Mouse (Mus musculus) intestine, embryonic 14.5 days (tissue): ENCODE data around the gene Dis3l. TPM values are rescaled to one million over a fixed set of nuclear protein-coding genes. Genes with fewer than 3 reads are reported as not detected.

Experiments used
- ATAC-seq: fragments of 200-750 bp; cut with Nextera tagmentation; replicated peaks from 2 replicates; pipeline ENCODE4 v1.8.0; 2017; ENCODE audit warnings: low read depth, moderate number of reproducible peaks, moderate TSS enrichment, moderate library complexity; ENCODE audit not compliant: low FRiP score, low TSS enrichment
- DNase-seq: peaks from one replicate; pipeline ENCODE4 v3.0.0-alpha.2; 2018; ENCODE audit warnings: low spot score
- H3K27ac ChIP-seq: fragments of 300-500 bp; sonication (generic); 2 replicates; pipeline ENCODE4 v1.5.1; 2014; ENCODE audit warnings: low read depth, mild to moderate bottlenecking, control low read depth
- H3K27me3 ChIP-seq: fragments of 300-500 bp; sonication (generic); replicated peaks from 2 replicates; pipeline ENCODE4 v1.6.1; 2014; ENCODE audit warnings: low read length, control low read depth; ENCODE audit not compliant: control insufficient read depth, insufficient read depth
- H3K36me3 ChIP-seq: fragments of 300-500 bp; sonication (generic); 2 replicates; pipeline ENCODE4 v1.6.1; 2014; ENCODE audit warnings: low read length, control low read depth; ENCODE audit not compliant: control insufficient read depth, insufficient read depth
- H3K4me1 ChIP-seq: fragments of 300-500 bp; sonication (generic); replicated peaks from 2 replicates; pipeline ENCODE4 v1.6.1; 2014; ENCODE audit warnings: low read length, control low read depth, mixed read lengths; ENCODE audit not compliant: control insufficient read depth, insufficient read depth
- H3K4me2 ChIP-seq: fragments of 300-500 bp; sonication (generic); 2 replicates; pipeline ENCODE4 v1.6.1; 2014; ENCODE audit warnings: low read length
- H3K4me3 ChIP-seq: fragments of 300-500 bp; sonication (generic); 2 replicates; pipeline ENCODE4 v1.5.1; 2014; ENCODE audit warnings: low read depth, low read length, control low read depth, mixed read lengths
- H3K9ac ChIP-seq: fragments of 300-500 bp; sonication (generic); 2 replicates; pipeline ENCODE4 v1.6.1; 2014; ENCODE audit warnings: mild to moderate bottlenecking, low read length
- H3K9me3 ChIP-seq: fragments of 300-500 bp; sonication (generic); 2 replicates; pipeline ENCODE4 v1.6.1; 2016; ENCODE audit warnings: low read length, control low read depth; ENCODE audit not compliant: control insufficient read depth
- WGBS: fragments of 180-500 bp; shearing (Covaris S2); extraction: QIAGEN DNeasy Blood & Tissue Kit; methylation state at CpG from one replicate; pipeline ENCODE4 v1.1.7; 2014; 5-methylcytosine and 5-hydroxymethylcytosine counted together
- polyA plus RNA-seq: library from polyadenylated mRNA; unstranded; fragments of >200 nt; fragmentation: Nextera tagmentation; extraction: Ambion mirVana; gene quantifications from 2 replicates; pipeline ENCODE4 v1.2.1, GENCODE M21; 2014

The Dis3l gene
- polyA plus RNA-seq, 1 experiment from 2014 or later = 21.8 TPM

DNA sequence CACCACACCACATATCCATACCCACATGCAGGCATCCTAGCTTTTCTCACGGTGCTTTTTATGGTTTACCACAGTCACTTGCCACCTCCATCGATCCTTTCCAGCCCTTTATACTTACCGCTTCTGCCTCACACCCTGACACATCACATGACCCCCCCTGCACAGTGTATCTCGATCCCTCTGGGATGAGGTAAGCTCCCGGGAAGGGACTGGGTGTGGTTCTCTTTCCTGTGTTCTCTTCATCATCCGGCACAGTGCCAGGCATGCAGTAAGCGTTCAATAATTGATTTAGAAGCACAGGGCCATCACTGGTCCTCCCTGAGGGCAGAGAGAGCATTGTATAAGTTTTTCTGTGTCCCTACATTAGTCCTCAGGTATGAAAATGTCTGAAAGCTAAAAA is 28.8 kb upstream of the Dis3l start:
- no peak overlapping the region for H3K9ac ChIP-seq
- no peak overlapping the region for H3K4me3 ChIP-seq
- no peaks in the 10 kb centered on the region for H3K27me3 ChIP-seq
- no peaks in the 10 kb centered on the region for H3K36me3 ChIP-seq
- no peak overlapping the region for H3K27ac ChIP-seq
- WGBS = 56% methylated on average over 7 of the region's 7 CpGs
- H3K4me2 ChIP-seq = no peak overlapping the region
- H3K9me3 ChIP-seq = no peaks in the 10 kb centered on the region
- no peaks in the 10 kb centered on the region for H3K4me1 ChIP-seq
- DNase-seq (no peak), ATAC-seq (no peak)

- ATAC-seq (no peak), DNase-seq (no peak)
These were observed 20.3 kb upstream of the Dis3l start for GRCm38 (mm10) chr9:64361231-64361950.

DNA sequence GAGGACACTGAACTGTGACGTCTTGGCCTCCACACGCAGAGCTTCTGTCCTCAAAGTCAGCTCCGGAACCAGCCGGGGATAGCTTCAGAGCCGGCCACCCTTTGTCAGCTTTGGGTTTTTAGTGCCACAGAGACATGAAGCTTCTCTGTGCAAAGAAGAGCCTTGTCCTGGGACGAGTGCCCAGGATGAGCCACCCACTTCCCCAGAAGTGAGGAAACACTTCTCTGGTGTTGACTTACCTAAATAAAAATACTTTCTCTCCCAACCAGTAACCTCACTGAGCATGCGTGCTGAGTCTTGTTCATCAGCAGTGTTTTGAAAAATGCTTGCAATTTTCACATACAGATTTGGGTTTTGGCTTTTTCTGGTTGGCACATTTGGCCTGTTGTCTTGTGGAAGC is 14.5 kb upstream of the Dis3l start:
- H3K27me3 ChIP-seq = no peaks in the 10 kb centered on the region
- H3K4me2 ChIP-seq = no peak overlapping the region
- H3K4me3 ChIP-seq = no peak overlapping the region
- no peak overlapping the region for H3K27ac ChIP-seq
- no peaks in the 10 kb centered on the region for H3K36me3 ChIP-seq
- WGBS = 86% methylated on average over 7 of the region's 7 CpGs
- no peak for ATAC-seq
- H3K9me3 ChIP-seq = no peaks in the 10 kb centered on the region
- no peak for DNase-seq
- no peak overlapping the region for H3K9ac ChIP-seq
- H3K4me1 ChIP-seq = no peaks in the 10 kb centered on the region

More at GRCm38 (mm10) chr9:64361231-64361950, 20.3 kb upstream of the Dis3l start:
- no peaks in the 10 kb centered on the region for H3K27me3 ChIP-seq
- H3K9me3 ChIP-seq = no peaks in the 10 kb centered on the region
- H3K4me2 ChIP-seq = no peak overlapping the region
- H3K27ac ChIP-seq = no peak overlapping the region
- WGBS = 86% methylated on average over 9 of the region's 9 CpGs
- H3K9ac ChIP-seq = no peak overlapping the region
- H3K4me1 ChIP-seq = no peaks in the 10 kb centered on the region
- H3K36me3 ChIP-seq = no peaks in the 10 kb centered on the region
- no peak overlapping the region for H3K4me3 ChIP-seq

GRCm38 (mm10) chr9:64351191-64351590 is 10.1 kb upstream of the Dis3l start:
- Histone ChIP-seq H3K4me1 (no peaks in the 10 kb centered on the region), H3K4me2 (no peak overlapping the region), H3K27ac (no peak overlapping the region), H3K27me3 (no peaks in the 10 kb centered on the region), H3K4me3 (no peak overlapping the region), H3K36me3 (no peaks in the 10 kb centered on the region), H3K9ac (no peak overlapping the region), H3K9me3 (no peaks in the 10 kb centered on the region)
- DNase-seq (no peak), ATAC-seq (no peak)
- WGBS = 43% methylated on average over 3 of the region's 3 CpGs

- ATAC-seq (no peak), DNase-seq (no peak)
- Histone ChIP-seq H3K36me3 (no peaks in the 10 kb centered on the region), H3K9ac (no peak overlapping the region), H3K4me3 (no peak overlapping the region), H3K4me1 (no peaks in the 10 kb centered on the region), H3K9me3 (no peaks in the 10 kb centered on the region), H3K4me2 (no peak overlapping the region), H3K27me3 (no peaks in the 10 kb centered on the region), H3K27ac (no peak overlapping the region)
- WGBS = 39% methylated on average over 5 of the region's 5 CpGs
These were observed 8.4 kb upstream of the Dis3l start for GRCm38 (mm10) chr9:64349490-64349889.

DNA sequence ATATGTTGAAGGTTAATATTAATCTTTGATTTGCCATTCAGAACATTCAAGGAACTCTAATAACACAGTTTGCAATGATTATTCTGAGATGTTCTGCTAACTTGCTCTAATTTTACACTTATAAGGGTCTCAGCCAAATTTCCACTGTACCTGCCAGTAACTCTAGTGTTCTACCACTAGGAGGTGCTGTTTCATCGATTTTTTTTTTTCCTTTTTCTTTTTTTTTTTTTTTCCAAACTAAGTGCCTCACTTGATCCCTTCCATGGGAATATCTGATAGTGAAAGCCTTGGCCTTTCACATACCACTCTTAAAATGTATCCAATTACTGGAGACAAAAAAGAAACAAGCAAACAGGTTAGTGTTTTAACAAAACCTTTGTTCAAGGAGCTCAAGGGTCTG is 6.3 kb upstream of the Dis3l start:
- Histone ChIP-seq H3K4me1 (no peaks in the 10 kb centered on the region), H3K9ac (no peak overlapping the region), H3K9me3 (no peaks in the 10 kb centered on the region), H3K36me3 (no peaks in the 10 kb centered on the region), H3K4me2 (no peak overlapping the region), H3K27ac (no peak overlapping the region), H3K27me3 (no peaks in the 10 kb centered on the region), H3K4me3 (no peak overlapping the region)
- no peak for DNase-seq
- no peak for ATAC-seq
- WGBS = 0% methylated on average over 1 of the region's 1 CpGs

- 58% methylated on average over 5 of the region's 5 CpGs for WGBS
- Histone ChIP-seq H3K4me3 (no peak overlapping the region), H3K4me1 (no peaks in the 10 kb centered on the region; the same call in 1 of the 2 replicates), H3K27ac (no peak overlapping the region), H3K27me3 (no peaks in the 10 kb centered on the region), H3K36me3 (no peaks in the 10 kb centered on the region), H3K4me2 (no peak overlapping the region), H3K9ac (no peak overlapping the region), H3K9me3 (no peaks in the 10 kb centered on the region)
- ATAC-seq = no peak
- no peak for DNase-seq
These were observed 4.8 kb upstream of the Dis3l start for GRCm38 (mm10) chr9:64345931-64346330.

DNA sequence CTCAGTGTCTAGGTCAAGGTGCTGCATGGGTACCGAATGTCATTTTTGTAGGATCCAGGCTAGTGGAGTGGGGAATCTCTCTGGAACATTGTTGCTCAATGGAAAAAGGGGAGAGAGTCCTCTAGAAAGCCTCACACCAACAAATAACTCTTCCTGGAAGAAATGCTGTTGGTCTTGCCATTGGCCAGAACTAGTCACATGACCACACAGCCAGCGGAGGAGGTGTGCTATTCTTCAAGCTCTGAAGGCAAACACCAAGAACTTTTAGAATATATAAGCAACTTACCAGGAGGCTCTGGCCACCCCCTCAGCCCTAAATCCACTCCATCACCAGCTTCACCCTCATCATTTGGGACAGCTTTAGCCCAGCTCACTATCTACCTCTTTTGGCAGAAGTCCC is 2.6 kb upstream of the Dis3l start:
- H3K9me3 ChIP-seq = no peaks in the 10 kb centered on the region
- H3K4me3 ChIP-seq = no peak overlapping the region
- H3K27me3 ChIP-seq = no peaks in the 10 kb centered on the region
- no peak overlapping the region for H3K9ac ChIP-seq
- no peaks in the 10 kb centered on the region for H3K36me3 ChIP-seq
- no peak overlapping the region for H3K27ac ChIP-seq
- no peak for ATAC-seq
- DNase-seq = no peak
- no peak overlapping the region for H3K4me2 ChIP-seq
- WGBS = 85% methylated on average over 2 of the region's 2 CpGs
- peaks cover 4% of the 10 kb centered on the region; the same call in 1 of the 2 replicates for H3K4me1 ChIP-seq

DNA sequence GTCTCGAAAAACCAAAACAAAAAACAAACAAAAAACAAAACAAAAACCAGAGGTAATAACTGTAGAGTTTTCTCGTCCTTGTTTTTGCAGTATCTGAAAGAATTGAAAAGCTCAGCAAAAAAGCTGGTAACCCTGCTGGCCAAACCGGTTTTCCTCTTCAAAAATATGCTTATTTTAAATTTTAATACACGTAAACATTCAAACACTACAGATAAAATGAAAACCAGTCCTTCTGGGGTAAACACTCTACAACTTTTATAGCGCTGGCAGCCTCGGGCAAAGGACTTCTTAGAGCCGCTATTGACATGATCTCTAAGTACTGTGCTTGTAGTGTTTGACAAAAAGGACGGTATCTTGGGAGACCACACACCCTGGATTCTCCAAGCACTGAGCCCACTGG is 583 bp upstream of the Dis3l start:
- peak overlapping the region; percentile 76 for H3K4me2 ChIP-seq
- peak overlapping the region; percentile 100; the same call in 1 of the 2 replicates for H3K27ac ChIP-seq
- peaks cover 15% of the 10 kb centered on the region for H3K36me3 ChIP-seq
- no peaks in the 10 kb centered on the region for H3K9me3 ChIP-seq
- ATAC-seq (no peak), DNase-seq (no peak)
- 76% methylated on average over 8 of the region's 8 CpGs for WGBS
- H3K27me3 ChIP-seq = no peaks in the 10 kb centered on the region
- peak overlapping the region; percentile 65; the same call in 1 of the 2 replicates for H3K4me3 ChIP-seq
- H3K9ac ChIP-seq = peak overlapping the region; percentile 99
- H3K4me1 ChIP-seq = peaks cover 4% of the 10 kb centered on the region; the same call in 1 of the 2 replicates
